Mouse (Mus musculus): ENCODE data around the gene Psg17. TPM values are rescaled to one million over a fixed set of nuclear protein-coding genes. Genes with fewer than 3 reads are reported as not detected.
"Not testable (repeated sequence)": the region's sequence is repeated elsewhere in the genome, so short reads cannot be mapped to it uniquely, and the experiment has no call there.

Gene Psg17
- 0.15 TPM in 1 of 2 replicates, not detected in the other for polyA plus RNA-seq (2012; rRNA removed)

DNA sequence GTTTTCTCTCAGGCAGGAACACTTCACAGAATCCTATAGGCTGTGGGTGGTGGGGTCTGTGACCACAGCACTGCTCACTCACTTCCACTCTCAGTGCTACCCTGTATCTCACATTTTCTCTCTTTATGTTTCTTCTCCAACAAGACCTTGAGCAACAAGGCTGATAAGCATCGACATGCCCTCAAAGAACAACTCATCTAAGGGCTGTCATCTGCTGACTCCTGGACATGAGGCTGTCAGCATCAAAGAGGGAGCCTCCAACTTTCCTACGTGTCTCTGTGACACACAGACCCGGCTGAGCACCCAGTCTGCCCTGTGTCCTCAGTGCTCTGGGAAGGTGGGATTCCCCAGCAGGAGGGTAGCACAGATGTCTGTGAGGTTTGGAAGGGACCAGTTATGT lies at the start of gene Psg17:
TSS of gene Psg17 (minus strand) at position 101 of the 400 bp plus-strand sequence.
- DNase-seq: no peak
- Histone ChIP-seq H3K4me3 (replicated peaks; ENCODE audit: insufficient read depth, low read depth, low read length) (no peak within 1 kb of the TSS), H3K4me1 (ENCODE audit: control insufficient read depth, insufficient read depth, low read length) (no peaks in the 10 kb centered on the region), H3K27me3 (ENCODE audit: control insufficient read depth, insufficient read depth, low read length) (no peaks in the 10 kb centered on the region), H3K27ac (ENCODE audit: insufficient read depth, low read length) (no peak within 1 kb of the TSS)
- no peak for TF ChIP-seq POLR2A (IDR thresholded peaks at IDR 0.05; ENCODE audit: borderline replicate concordance, insufficient read depth, low read length)
- TF ChIP-seq CTCF (IDR thresholded peaks at IDR 0.05; ENCODE audit: borderline replicate concordance, insufficient read depth, low read depth, low read length): no peak
- 68% methylated on average over 3 of the region's 3 CpGs for WGBS

DNA sequence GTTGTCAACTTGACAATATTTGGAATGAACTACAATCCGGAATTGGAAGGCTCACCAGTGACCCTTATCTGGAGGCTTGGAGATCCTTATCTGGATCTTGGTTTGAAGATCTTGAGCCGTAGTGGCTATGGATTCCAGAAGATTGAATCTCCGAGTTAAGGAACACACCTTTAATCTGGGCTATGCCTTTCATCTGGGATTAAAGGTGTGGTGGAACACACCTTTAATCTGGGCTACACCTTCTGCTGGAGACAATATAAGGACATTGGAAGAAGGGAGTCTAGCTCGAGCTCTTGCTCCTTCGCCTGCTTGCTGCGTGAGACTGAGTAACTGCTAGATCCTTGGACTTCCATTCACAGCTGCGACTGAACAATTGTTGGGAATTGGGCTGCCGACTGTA lies 49.6 kb upstream of the Psg17 start, which contains the start of gene Pglyrp1:
TSS of gene Pglyrp1 (plus strand) at position 301 of the 400 bp plus-strand sequence.
- not testable (repeated sequence) for H3K27me3 ChIP-seq (ENCODE audit: control insufficient read depth, insufficient read depth, low read length); H3K4me1 ChIP-seq (ENCODE audit: control insufficient read depth, insufficient read depth, low read length); DNase-seq; H3K27ac ChIP-seq (ENCODE audit: insufficient read depth, low read length); H3K4me3 ChIP-seq (replicated peaks; ENCODE audit: insufficient read depth, low read depth, low read length)
- WGBS: 58% methylated on average over 1 of the region's 8 CpGs

DNA sequence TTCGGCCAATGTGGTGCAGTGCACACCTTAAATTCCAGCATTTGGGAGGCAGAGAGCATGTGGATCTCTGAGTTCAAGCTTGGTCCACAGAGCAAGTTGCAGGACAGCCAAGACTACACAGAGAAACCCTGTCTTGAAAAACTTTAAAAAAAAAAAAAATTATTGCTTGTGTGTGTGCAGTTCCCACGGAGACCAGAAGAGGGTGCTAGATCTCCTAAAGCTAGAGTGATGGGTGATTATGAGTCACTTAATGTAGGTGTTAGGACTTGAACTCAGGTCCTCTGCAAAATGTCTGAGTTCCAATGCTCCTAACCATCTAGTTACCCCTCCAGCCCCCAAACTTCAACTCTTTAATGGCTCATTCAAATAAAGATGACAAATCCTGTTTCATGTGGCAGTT lies 47.1 kb upstream of the Psg17 start:
- Histone ChIP-seq H3K27me3 (ENCODE audit: control insufficient read depth, insufficient read depth, low read length) (no peaks in the 10 kb centered on the region), H3K4me3 (replicated peaks; ENCODE audit: insufficient read depth, low read depth, low read length) (no peak overlapping the region), H3K4me1 (ENCODE audit: control insufficient read depth, insufficient read depth, low read length) (no peaks in the 10 kb centered on the region), H3K27ac (ENCODE audit: insufficient read depth, low read length) (no peak overlapping the region)
- no peak for TF ChIP-seq CTCF (IDR thresholded peaks at IDR 0.05; ENCODE audit: borderline replicate concordance, insufficient read depth, low read depth, low read length)
- TF ChIP-seq POLR2A (IDR thresholded peaks at IDR 0.05; ENCODE audit: borderline replicate concordance, insufficient read depth, low read length): no peak
- WGBS: 78% methylated on average over 2 of the region's 2 CpGs
- no peak for DNase-seq

DNA sequence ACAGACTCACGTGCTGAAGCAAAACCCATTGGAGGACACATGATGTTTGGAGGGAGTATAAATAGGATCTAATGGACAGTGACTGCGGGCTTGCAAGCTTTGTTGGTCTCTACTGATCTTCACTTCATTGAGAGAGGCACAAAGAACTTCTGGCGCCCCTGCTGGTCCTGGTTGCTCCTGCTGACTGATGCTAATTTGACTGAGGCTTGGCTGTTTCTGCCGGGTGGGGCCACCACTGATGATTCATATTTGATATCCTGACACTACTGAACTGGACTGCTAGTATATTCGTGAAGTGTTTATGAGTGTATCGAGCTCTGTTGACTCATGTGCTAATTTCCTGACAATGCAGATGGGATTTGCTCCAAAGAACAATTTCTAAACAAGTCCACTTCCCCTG lies 41.4 kb upstream of the Psg17 start:
- no peak overlapping the region for H3K4me3 ChIP-seq (replicated peaks; ENCODE audit: insufficient read depth, low read depth, low read length)

DNA sequence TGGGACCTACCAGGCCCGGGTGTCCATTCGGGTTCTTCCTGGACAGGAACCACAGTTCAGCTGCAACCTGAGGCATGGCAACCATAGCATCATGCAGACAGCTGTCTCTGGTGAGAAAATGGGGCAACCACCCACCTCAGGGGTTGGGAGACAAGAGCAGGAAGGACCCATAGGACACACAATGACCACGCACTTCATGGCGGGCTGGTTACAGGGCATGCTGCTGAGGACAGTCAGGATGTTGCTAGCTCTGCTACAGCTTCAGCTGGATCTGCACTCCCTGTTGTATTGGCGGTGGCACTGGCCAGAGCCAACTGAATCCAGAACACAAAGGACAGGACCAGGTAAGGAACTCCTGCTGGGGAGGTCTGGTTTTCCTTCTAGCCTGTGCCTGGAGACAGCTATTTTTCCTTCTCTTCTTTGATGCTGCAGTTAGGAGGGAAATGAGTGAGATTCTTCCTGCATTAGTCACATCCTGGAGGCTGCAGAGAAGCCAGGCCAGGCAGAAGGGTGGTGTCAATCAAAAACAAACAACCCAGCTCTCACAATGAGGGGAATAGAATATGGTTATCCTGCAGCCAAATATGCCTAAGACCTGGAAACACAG lies 37.0 kb upstream of the Psg17 start:
- no peak for DNase-seq

More for the DNA sequence above, 41.4 kb upstream of the Psg17 start:
- 79% methylated on average over 6 of the region's 6 CpGs for WGBS
- Histone ChIP-seq H3K27me3 (ENCODE audit: control insufficient read depth, insufficient read depth, low read length) (no peaks in the 10 kb centered on the region), H3K4me1 (ENCODE audit: control insufficient read depth, insufficient read depth, low read length) (no peaks in the 10 kb centered on the region), H3K27ac (ENCODE audit: insufficient read depth, low read length) (no peak overlapping the region)
- TF ChIP-seq CTCF (IDR thresholded peaks at IDR 0.05; ENCODE audit: borderline replicate concordance, insufficient read depth, low read depth, low read length) (no peak), POLR2A (IDR thresholded peaks at IDR 0.05; ENCODE audit: borderline replicate concordance, insufficient read depth, low read length) (no peak)
- DNase-seq: no peak

DNA sequence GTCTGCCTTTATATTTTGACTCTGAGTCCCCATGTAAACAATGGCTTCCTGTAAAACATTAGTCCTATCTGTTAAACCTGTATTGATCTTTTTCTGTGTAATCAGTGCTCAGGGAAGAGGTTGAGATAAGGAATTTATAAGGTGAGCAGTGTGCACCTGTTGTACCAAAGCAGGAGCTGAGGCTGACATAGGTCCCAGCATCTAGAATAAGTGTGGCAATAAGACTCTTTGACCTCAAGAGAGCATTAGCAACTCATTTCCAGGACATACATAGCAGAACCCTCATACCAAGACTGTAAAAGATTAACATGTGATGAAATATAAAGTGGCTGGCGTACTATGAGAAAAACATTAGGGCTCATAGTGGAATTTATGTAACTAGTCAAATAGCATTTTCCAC lies 27.0 kb upstream of the Psg17 start:
- H3K4me3 ChIP-seq (replicated peaks; ENCODE audit: insufficient read depth, low read depth, low read length): no peak overlapping the region
- TF ChIP-seq POLR2A (IDR thresholded peaks at IDR 0.05; ENCODE audit: borderline replicate concordance, insufficient read depth, low read length) (no peak), CTCF (IDR thresholded peaks at IDR 0.05; ENCODE audit: borderline replicate concordance, insufficient read depth, low read depth, low read length) (no peak)
- 89% methylated on average over 1 of the region's 1 CpGs for WGBS
- no peak overlapping the region for H3K27ac ChIP-seq (ENCODE audit: insufficient read depth, low read length)
- H3K27me3 ChIP-seq (ENCODE audit: control insufficient read depth, insufficient read depth, low read length): no peaks in the 10 kb centered on the region
- H3K4me1 ChIP-seq (ENCODE audit: control insufficient read depth, insufficient read depth, low read length): no peaks in the 10 kb centered on the region
- DNase-seq: no peak

More for the DNA sequence above, 37.0 kb upstream of the Psg17 start:
- no peak overlapping the region for H3K27ac ChIP-seq (ENCODE audit: insufficient read depth, low read length)
- no peak overlapping the region for H3K4me3 ChIP-seq (replicated peaks; ENCODE audit: insufficient read depth, low read depth, low read length)
- no peaks in the 10 kb centered on the region for H3K27me3 ChIP-seq (ENCODE audit: control insufficient read depth, insufficient read depth, low read length)
- H3K4me1 ChIP-seq (ENCODE audit: control insufficient read depth, insufficient read depth, low read length): no peaks in the 10 kb centered on the region
- no peak for TF ChIP-seq POLR2A (IDR thresholded peaks at IDR 0.05; ENCODE audit: borderline replicate concordance, insufficient read depth, low read length)
- no peak for TF ChIP-seq CTCF (IDR thresholded peaks at IDR 0.05; ENCODE audit: borderline replicate concordance, insufficient read depth, low read depth, low read length)
- WGBS: 80% methylated on average over 5 of the region's 5 CpGs

DNA sequence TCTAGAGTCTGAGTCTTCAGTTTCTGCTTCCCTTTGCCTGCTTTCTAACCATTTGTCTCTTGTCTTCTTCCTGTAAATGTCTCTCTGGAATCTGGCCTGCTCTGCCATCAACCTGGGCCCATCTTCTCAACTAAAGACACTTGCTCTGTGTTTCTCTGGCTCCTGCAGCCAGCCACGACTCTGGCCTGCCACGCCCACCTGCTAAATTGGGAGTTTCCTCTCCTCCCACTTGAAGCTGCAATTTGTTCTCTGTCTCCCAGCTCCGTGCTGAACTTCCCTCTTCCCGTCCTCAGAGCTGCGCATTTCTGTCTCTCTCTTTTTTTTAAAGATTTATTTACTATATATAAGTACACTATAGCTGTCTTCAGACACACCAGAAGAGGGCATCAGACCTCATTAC lies 23.4 kb upstream of the Psg17 start:
- no peak for DNase-seq
- no peak overlapping the region for H3K27ac ChIP-seq (ENCODE audit: insufficient read depth, low read length)
- TF ChIP-seq POLR2A (IDR thresholded peaks at IDR 0.05; ENCODE audit: borderline replicate concordance, insufficient read depth, low read length) (no peak), CTCF (IDR thresholded peaks at IDR 0.05; ENCODE audit: borderline replicate concordance, insufficient read depth, low read depth, low read length) (no peak)
- no peak overlapping the region for H3K4me3 ChIP-seq (replicated peaks; ENCODE audit: insufficient read depth, low read depth, low read length)
- no peaks in the 10 kb centered on the region for H3K27me3 ChIP-seq (ENCODE audit: control insufficient read depth, insufficient read depth, low read length)
- no peaks in the 10 kb centered on the region for H3K4me1 ChIP-seq (ENCODE audit: control insufficient read depth, insufficient read depth, low read length)
- 50% methylated on average over 5 of the region's 5 CpGs for WGBS

DNA sequence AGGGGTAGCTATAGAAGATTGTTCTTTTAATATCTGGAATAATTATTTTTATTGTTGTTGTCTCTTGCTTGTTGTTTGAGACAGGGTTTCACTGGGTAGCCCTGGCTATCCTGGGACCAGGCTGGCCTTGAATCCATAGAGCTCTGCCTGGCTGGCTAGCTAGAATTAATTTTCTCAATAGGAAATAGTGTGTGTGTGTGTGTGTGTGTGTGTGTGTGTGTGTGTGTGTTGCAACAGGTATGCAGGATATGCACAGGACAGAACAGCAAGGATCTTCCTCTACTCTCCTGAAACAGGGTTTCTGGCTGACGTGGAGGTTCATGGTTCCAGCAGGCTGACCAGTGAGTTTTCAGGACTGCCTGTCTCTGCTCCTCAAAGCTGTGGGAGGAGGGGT lies 19.8 kb upstream of the Psg17 start:
- H3K4me3 ChIP-seq (replicated peaks; ENCODE audit: insufficient read depth, low read depth, low read length): no peak overlapping the region
- no peak for DNase-seq
- H3K27ac ChIP-seq (ENCODE audit: insufficient read depth, low read length): no peak overlapping the region
- no peaks in the 10 kb centered on the region for H3K4me1 ChIP-seq (ENCODE audit: control insufficient read depth, insufficient read depth, low read length)
- TF ChIP-seq CTCF (IDR thresholded peaks at IDR 0.05; ENCODE audit: borderline replicate concordance, insufficient read depth, low read depth, low read length) (no peak), POLR2A (IDR thresholded peaks at IDR 0.05; ENCODE audit: borderline replicate concordance, insufficient read depth, low read length) (no peak)
- 67% methylated on average over 1 of the region's 1 CpGs for WGBS
- H3K27me3 ChIP-seq (ENCODE audit: control insufficient read depth, insufficient read depth, low read length): no peaks in the 10 kb centered on the region
